ENCODE assay signal across 10 mouse cellular contexts in the genomic region with DNA sequence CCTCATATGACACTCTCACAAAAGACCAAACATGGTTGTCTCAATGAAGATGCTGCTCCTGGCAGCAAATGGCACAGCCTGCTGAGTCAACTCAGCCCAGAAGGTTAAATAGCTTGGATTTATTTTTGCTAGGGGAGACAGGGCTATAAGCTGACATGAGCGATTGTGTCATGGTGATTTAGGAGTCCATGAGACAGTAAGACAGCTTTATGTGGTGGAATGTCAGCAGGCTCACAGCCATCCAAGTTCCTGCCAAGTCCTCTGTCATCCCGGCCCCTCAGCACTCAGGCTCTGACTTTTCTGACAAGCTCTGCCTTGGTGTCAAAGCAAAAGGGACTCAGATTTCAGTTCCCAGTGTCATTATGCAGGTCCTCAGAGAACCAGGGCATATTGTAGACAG. TPM values are rescaled to one million over a fixed set of nuclear protein-coding genes. Genes with fewer than 3 reads are reported as not detected.
DNase-seq lines count a peak whose midpoint lies in the region; ATAC-seq lines count a peak whose summit lies in the region.
"Had no signal": no experiment of that assay in that cellular context is flagged by ENCODE, and none has a peak within 500 bp of the region (broad histone marks: within the 10 kb centered on the region; RNA-seq: fewer than 3 reads in every experiment).

No protein-coding gene starts in this region.

- H3K27me3 ChIP-seq in forebrain, embryonic 16.5 days (replicated peaks; ENCODE audit: control insufficient read depth, insufficient read depth, low read length): no peaks in the 10 kb centered on the region
- H3K27me3 ChIP-seq in forebrain, embryonic 14.5 days (replicated peaks; ENCODE audit: control insufficient read depth, insufficient read depth, low read length): no peaks in the 10 kb centered on the region
- H3K27me3 ChIP-seq in neural tube, embryonic 13.5 days: no peaks in the 10 kb centered on the region
- no peaks in the 10 kb centered on the region for H3K27me3 ChIP-seq in liver, embryonic 12.5 days (replicated peaks)
- H3K27me3 ChIP-seq: CH12.LX had no signal

- peaks cover 2% of the 10 kb centered on the region; the same call in 1 of the 2 replicates for H3K9me3 ChIP-seq in forebrain, embryonic 16.5 days (ENCODE audit: control insufficient read depth, low read length)
- H3K9me3 ChIP-seq in forebrain, embryonic 14.5 days (replicated peaks; ENCODE audit: control insufficient read depth, low read length): no peaks in the 10 kb centered on the region
- H3K9me3 ChIP-seq in neural tube, embryonic 13.5 days: no peaks in the 10 kb centered on the region
- H3K9me3 ChIP-seq in liver, embryonic 12.5 days (replicated peaks): no peaks in the 10 kb centered on the region

- H3K36me3 ChIP-seq in forebrain, embryonic 16.5 days (ENCODE audit: control insufficient read depth, insufficient read depth): no peaks in the 10 kb centered on the region
- H3K36me3 ChIP-seq in forebrain, embryonic 14.5 days (ENCODE audit: control insufficient read depth, insufficient read depth, low read length): no peaks in the 10 kb centered on the region
- H3K36me3 ChIP-seq in neural tube, embryonic 13.5 days: no peaks in the 10 kb centered on the region
- H3K36me3 ChIP-seq in liver, embryonic 12.5 days: no peaks in the 10 kb centered on the region

- peak; percentile 23; the same call in 1 of the 2 replicates for ATAC-seq in forebrain, embryonic 16.5 days
- no peak for ATAC-seq in forebrain, embryonic 14.5 days
- peak; percentile 82 for ATAC-seq in neural tube, embryonic 13.5 days (ENCODE audit: low read depth)
- no peak for ATAC-seq in liver, embryonic 12.5 days

- WGBS in forebrain, embryonic 16.5 days: 61% methylated on average over 2 of the region's 2 CpGs
- 65% methylated on average over 2 of the region's 2 CpGs for WGBS in forebrain, embryonic 14.5 days
- 21% methylated on average over 2 of the region's 2 CpGs for WGBS in neural tube, embryonic 13.5 days
- WGBS in liver, embryonic 12.5 days (ENCODE audit: insufficient replicate concordance): 66% methylated on average over 2 of the region's 2 CpGs

- intact Hi-C loops in heart, postnatal 10 days (cut with DNase I): no loop called here

- DNase-seq in forebrain, embryonic 14.5 days (ENCODE audit: low spot score): no peak
- DNase-seq in neural tube, embryonic 10.5 days (ENCODE audit: extremely low spot score, low spot score): no peak
- peak; percentile 37 to 44 for DNase-seq in heart, postnatal 10 days
- DNase-seq in skeletal muscle tissue, adult 2 months (ENCODE audit: low read depth, low spot score): peak; percentile 14
- no peak for DNase-seq in spleen, postnatal 4 days (ENCODE audit: low spot score in 2 of 2)

- no peak overlapping the region for H3K4me3 ChIP-seq in forebrain, embryonic 16.5 days (replicated peaks; ENCODE audit: low read length)
- no peak overlapping the region for H3K4me3 ChIP-seq in forebrain, embryonic 14.5 days (ENCODE audit: low read depth, low read length)
- no peak overlapping the region for H3K4me3 ChIP-seq in neural tube, embryonic 13.5 days
- no peak overlapping the region for H3K4me3 ChIP-seq in liver, embryonic 12.5 days
- H3K4me3 ChIP-seq: erythroblast, embryonic 14.5 days had no signal

- no peak overlapping the region for H3K4me2 ChIP-seq in forebrain, embryonic 16.5 days (ENCODE audit: low read length)
- no peak overlapping the region for H3K4me2 ChIP-seq in forebrain, embryonic 14.5 days (ENCODE audit: low read length)
- no peak overlapping the region for H3K4me2 ChIP-seq in neural tube, embryonic 13.5 days
- H3K4me2 ChIP-seq in liver, embryonic 12.5 days: no peak overlapping the region

- H3K27ac ChIP-seq in forebrain, embryonic 16.5 days (ENCODE audit: low read length): no peak overlapping the region
- H3K27ac ChIP-seq in forebrain, embryonic 14.5 days (ENCODE audit: low read depth, low read length): no peak overlapping the region
- no peak overlapping the region for H3K27ac ChIP-seq in neural tube, embryonic 13.5 days (replicated peaks)
- no peak overlapping the region for H3K27ac ChIP-seq in liver, embryonic 12.5 days

- H3K4me1 ChIP-seq in forebrain, embryonic 16.5 days (replicated peaks; ENCODE audit: control insufficient read depth, insufficient read depth, low read length): no peaks in the 10 kb centered on the region
- 0 out of 2 replicates have a peak, but pooled peaks cover 3% of the 10 kb centered on the region for H3K4me1 ChIP-seq in forebrain, embryonic 14.5 days (ENCODE audit: control insufficient read depth, insufficient read depth, low read length)
- H3K4me1 ChIP-seq in neural tube, embryonic 13.5 days (replicated peaks): peaks cover 20% of the 10 kb centered on the region
- no peaks in the 10 kb centered on the region for H3K4me1 ChIP-seq in liver, embryonic 12.5 days

- no peak overlapping the region for H3K9ac ChIP-seq in forebrain, embryonic 16.5 days (replicated peaks; ENCODE audit: low read depth, low read length)
- H3K9ac ChIP-seq in forebrain, embryonic 14.5 days (ENCODE audit: low read length): no peak overlapping the region
- no peak overlapping the region for H3K9ac ChIP-seq in neural tube, embryonic 13.5 days
- no peak overlapping the region for H3K9ac ChIP-seq in liver, embryonic 12.5 days

RNA-seq across cellular contexts. Expression of a gene that starts 11.6 kb away (rescaled TPM):
- 46.7 and 49.6 TPM in 2 replicates for polyA plus RNA-seq in forebrain, embryonic 16.5 days (2015; fragmentation: Nextera tagmentation; extraction: Ambion mirVana)
- polyA plus RNA-seq in forebrain, embryonic 14.5 days (2014; fragmentation: Nextera tagmentation; extraction: Ambion mirVana): 28.7 and 37.2 TPM in 2 replicates
- polyA plus RNA-seq in neural tube, embryonic 13.5 days (2015; fragmentation: Nextera tagmentation; extraction: Ambion mirVana): 31.7 and 32.5 TPM in 2 replicates
- total RNA-seq in heart, postnatal 10 days (2021): 1 to 10 TPM; 4.7 to 6.9 TPM
- 0.56 and 0.93 TPM in 2 replicates for polyA plus RNA-seq in liver, embryonic 12.5 days (2016; fragmentation: Nextera tagmentation; extraction: Ambion mirVana)
- polyA plus RNA-seq: erythroblast, embryonic 14.5 days had no signal

Comparison
In these comparisons a context has a peak if more than half of its experiments do, and no peak if none do; other contexts are left out.
1. ATAC-seq: peak in forebrain, embryonic 16.5 days (single experiment) and neural tube, embryonic 13.5 days (single experiment); none in forebrain, embryonic 14.5 days (single experiment) and liver, embryonic 12.5 days (single experiment).
2. DNase-seq: peak in heart, postnatal 10 days (2 of 2) and skeletal muscle tissue, adult 2 months (single experiment); none in forebrain, embryonic 14.5 days (single experiment), neural tube, embryonic 10.5 days (single experiment) and spleen, postnatal 4 days (0 of 2).
3. RNA of a gene that starts 11.6 kb away (polyA plus RNA-seq): 46.7 to 49.6 TPM in forebrain, embryonic 16.5 days, 31.7 to 32.5 TPM in neural tube, embryonic 13.5 days and 28.7 to 37.2 TPM in forebrain, embryonic 14.5 days; 0.56 to 0.93 TPM in liver, embryonic 12.5 days; every median in the first group is over 10 times any median in the second.